Mouse (Mus musculus) kidney, embryonic 16.5 days (tissue): ENCODE data around the gene Exoc3l4. TPM values are rescaled to one million over a fixed set of nuclear protein-coding genes. Genes with fewer than 3 reads are reported as not detected.

Source experiments
- ATAC-seq: fragments of 200-750 bp; cut with Nextera tagmentation; 2 replicates; pipeline ENCODE4 v1.8.0; 2017; ENCODE audit warnings: moderate TSS enrichment; ENCODE audit not compliant: low FRiP score, low TSS enrichment
- H3K27ac ChIP-seq: fragments of 300-500 bp; sonication (generic); 2 replicates; pipeline ENCODE4 v1.5.1; 2014; ENCODE audit warnings: low read length
- H3K27me3 ChIP-seq: fragments of 300-500 bp; sonication (generic); 2 replicates; pipeline ENCODE4 v1.6.1; 2014; ENCODE audit warnings: low read length, control low read depth, mixed read lengths; ENCODE audit not compliant: insufficient read depth
- H3K36me3 ChIP-seq: fragments of 300-500 bp; sonication (generic); 2 replicates; pipeline ENCODE4 v1.6.1; 2014; ENCODE audit warnings: low read length, control low read depth, mixed read lengths; ENCODE audit not compliant: insufficient read depth
- H3K4me1 ChIP-seq: fragments of 300-500 bp; sonication (generic); 2 replicates; pipeline ENCODE4 v1.6.1; 2014; ENCODE audit warnings: low read length, control low read depth, mixed read lengths; ENCODE audit not compliant: insufficient read depth
- H3K4me2 ChIP-seq: fragments of 300-500 bp; sonication (generic); replicated peaks from 2 replicates; pipeline ENCODE4 v1.6.1; 2014; ENCODE audit warnings: low read depth, low read length
- H3K4me3 ChIP-seq: fragments of 300-500 bp; sonication (generic); 2 replicates; pipeline ENCODE4 v1.5.1; 2014; ENCODE audit warnings: mild to moderate bottlenecking, low read length
- H3K9ac ChIP-seq: fragments of 300-500 bp; sonication (generic); replicated peaks from 2 replicates; pipeline ENCODE4 v1.6.1; 2014; ENCODE audit warnings: low read length
- H3K9me3 ChIP-seq: fragments of 300-500 bp; sonication (generic); 2 replicates; pipeline ENCODE4 v1.6.1; 2016; ENCODE audit warnings: low read length, control low read depth
- WGBS: fragments of 180-500 bp; shearing (Covaris S2); extraction: QIAGEN DNeasy Blood & Tissue Kit; methylation state at CpG from one replicate; pipeline ENCODE4 v1.1.7; 2014; 5-methylcytosine and 5-hydroxymethylcytosine counted together
- polyA plus RNA-seq: library from polyadenylated mRNA; unstranded; fragments of >200 nt; fragmentation: Nextera tagmentation; extraction: Ambion mirVana; gene quantifications from 2 replicates; pipeline ENCODE4 v1.2.1, GENCODE M21; 2015

Gene Exoc3l4
- polyA plus RNA-seq, 1 experiment from 2014 or later, result 19.9 TPM

DNA sequence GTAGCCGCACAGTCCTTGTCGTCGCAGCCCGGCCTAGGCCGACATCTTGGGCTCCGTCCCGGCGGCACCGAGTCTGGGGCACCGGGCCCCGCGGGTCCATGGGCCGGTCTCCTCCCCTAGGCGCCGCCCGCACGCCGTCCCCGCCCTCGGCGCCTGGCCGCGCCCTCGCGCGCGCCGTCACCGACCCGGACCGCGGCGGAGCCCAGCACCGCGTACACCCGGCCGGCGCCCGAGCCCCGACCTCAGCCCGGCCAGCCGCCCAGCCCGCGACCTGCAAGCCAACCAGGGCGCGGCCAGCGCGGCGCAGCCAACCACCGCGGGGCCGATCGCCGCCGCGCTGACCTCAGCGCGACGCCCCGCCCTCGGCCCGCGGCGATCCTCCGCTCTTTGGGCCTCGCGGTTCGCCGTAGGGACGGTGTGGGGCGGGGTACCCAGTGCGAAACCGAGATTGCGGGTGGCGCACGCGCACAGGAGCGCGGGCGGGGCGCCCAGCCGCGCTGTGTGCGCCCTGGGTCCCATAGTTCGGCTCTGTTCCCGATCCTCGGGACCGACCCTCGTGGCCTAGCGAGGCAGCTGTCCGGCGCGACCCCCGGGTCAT, 39.3 kb upstream of the Exoc3l4 start, which contains the start of gene Cdc42bpb:
Gene Cdc42bpb, minus strand, starts transcription at position 343 of the 598 bp plus-strand sequence.
- no peaks in the 10 kb centered on the region for H3K9me3 ChIP-seq
- WGBS, result 0% methylated on average over 45 of the region's 94 CpGs
- ATAC-seq, result peak; percentile 92

DNA sequence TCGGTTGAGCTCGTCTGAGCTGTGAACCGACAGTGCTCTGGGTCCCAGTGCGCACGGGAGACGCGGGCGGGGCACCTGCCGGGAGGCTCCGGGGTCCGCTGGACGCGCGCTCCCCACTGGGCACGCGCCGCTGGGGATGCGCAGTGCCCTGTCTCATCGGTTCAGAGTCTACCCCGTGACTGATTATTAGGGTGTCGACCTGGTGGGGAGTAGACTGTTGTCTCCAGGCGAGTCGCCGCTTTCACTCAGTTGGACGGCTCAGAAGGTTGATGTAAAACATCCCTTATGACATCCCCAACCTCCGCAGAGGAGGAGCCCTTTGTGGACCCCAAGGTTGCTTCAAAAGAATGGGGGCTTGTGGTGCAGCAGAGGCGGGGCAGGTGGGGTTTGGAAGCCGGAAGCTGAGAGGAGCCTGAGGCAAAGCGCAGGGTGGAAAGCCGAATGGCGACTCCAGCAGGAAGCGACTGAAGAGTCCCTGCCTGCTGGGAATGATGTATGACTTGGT, 38.8 kb upstream of the Exoc3l4 start:
- H3K4me2 ChIP-seq, result peak overlapping the region; percentile 65
- H3K27ac ChIP-seq, result peak overlapping the region; percentile 96
- ATAC-seq, result peak; percentile 71
- WGBS, result under 1% methylated on average over 32 of the region's 32 CpGs
- H3K27me3 ChIP-seq, result no peaks in the 10 kb centered on the region
- H3K9ac ChIP-seq, result peak overlapping the region; percentile 97
- H3K4me3 ChIP-seq, result peak overlapping the region; percentile 96
- H3K4me1 ChIP-seq, result peaks cover 47% of the 10 kb centered on the region
- no peaks in the 10 kb centered on the region for H3K9me3 ChIP-seq
- no peaks in the 10 kb centered on the region for H3K36me3 ChIP-seq

More for the DNA sequence above, 39.3 kb upstream of the Exoc3l4 start, which contains the start of gene Cdc42bpb:
- H3K36me3 ChIP-seq, result no peaks in the 10 kb centered on the region
- peak within 1 kb of the TSS; percentile 96 for H3K4me3 ChIP-seq
- peak within 1 kb of the TSS; percentile 96 for H3K27ac ChIP-seq
- H3K27me3 ChIP-seq, result no peaks in the 10 kb centered on the region
- H3K4me1 ChIP-seq, result peaks cover 49% of the 10 kb centered on the region
- H3K9ac ChIP-seq, result peak within 1 kb of the TSS; percentile 97
- peak within 1 kb of the TSS; percentile 65 for H3K4me2 ChIP-seq

DNA sequence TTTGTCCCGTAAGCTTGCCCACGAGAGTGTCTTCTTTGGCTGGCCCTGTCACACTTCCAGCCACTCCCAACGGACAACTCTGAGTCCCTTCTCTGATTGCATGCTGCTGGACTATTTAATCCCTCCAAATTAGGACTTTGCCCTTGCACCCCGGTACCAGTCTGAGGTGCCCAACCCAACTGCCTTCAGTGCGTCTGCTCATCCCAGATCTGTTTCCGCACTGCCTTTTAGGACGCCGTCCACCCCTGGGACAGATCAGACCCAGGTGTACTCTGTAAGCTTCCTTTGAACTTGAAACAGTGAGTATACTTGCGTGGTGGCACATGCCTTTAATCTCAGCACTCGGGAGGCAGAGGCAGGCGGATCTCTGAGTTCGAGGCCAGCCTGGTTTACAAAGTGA, 38.0 kb upstream of the Exoc3l4 start:
- H3K9me3 ChIP-seq, result no peaks in the 10 kb centered on the region
- WGBS, result 76% methylated on average over 12 of the region's 12 CpGs
- H3K4me3 ChIP-seq, result peak overlapping the region; percentile 96
- H3K27ac ChIP-seq, result peak overlapping the region; percentile 96; the same call in 1 of the 2 replicates
- H3K9ac ChIP-seq, result peak overlapping the region; percentile 97
- no peaks in the 10 kb centered on the region for H3K27me3 ChIP-seq
- no peaks in the 10 kb centered on the region for H3K36me3 ChIP-seq
- H3K4me1 ChIP-seq, result peaks cover 40% of the 10 kb centered on the region
- peak overlapping the region; percentile 65 for H3K4me2 ChIP-seq
- no peak for ATAC-seq

DNA sequence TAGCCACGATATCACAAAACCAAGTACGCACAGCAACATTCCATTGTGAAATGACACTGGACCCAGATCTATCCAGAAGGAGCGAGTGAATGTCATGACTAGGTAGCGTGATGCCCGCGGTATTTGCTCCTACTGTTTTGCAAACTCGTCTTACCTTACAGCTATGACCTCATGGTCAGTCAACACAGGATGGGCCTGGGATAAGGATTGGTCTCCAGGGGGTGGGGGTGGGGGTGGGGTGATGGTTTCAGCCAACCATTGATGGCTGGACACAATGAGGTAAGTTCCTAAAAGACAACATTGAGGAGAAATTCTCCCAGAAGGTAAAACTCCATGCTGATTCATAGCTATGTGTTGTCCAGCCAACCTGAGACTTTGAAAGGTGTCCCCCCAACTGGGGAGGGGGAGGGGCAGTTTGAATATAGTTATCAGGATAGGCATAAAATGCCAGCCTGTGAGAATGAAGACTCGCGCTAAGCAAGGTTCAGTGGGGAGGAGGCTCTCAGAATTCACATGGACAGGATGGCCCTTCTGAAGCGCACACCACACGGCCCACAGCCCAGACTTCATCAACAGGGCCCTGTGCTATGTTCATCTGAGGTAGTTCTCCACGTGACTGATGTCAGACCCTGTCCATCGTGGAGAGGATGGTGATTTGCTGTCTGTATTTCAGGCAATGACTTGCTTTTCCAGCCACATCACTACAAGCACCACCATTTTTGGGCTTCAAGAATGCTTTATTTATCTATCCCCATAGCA, 30.8 kb upstream of the Exoc3l4 start:
- no peak overlapping the region for H3K4me3 ChIP-seq
- H3K4me1 ChIP-seq, result peaks cover 17% of the 10 kb centered on the region
- no peak overlapping the region for H3K9ac ChIP-seq
- H3K27me3 ChIP-seq, result no peaks in the 10 kb centered on the region
- no peaks in the 10 kb centered on the region for H3K36me3 ChIP-seq
- H3K27ac ChIP-seq, result peak overlapping the region; percentile 63
- H3K4me2 ChIP-seq, result no peak overlapping the region
- 82% methylated on average over 13 of the region's 13 CpGs for WGBS
- no peaks in the 10 kb centered on the region for H3K9me3 ChIP-seq
- ATAC-seq, result peak; percentile 46

DNA sequence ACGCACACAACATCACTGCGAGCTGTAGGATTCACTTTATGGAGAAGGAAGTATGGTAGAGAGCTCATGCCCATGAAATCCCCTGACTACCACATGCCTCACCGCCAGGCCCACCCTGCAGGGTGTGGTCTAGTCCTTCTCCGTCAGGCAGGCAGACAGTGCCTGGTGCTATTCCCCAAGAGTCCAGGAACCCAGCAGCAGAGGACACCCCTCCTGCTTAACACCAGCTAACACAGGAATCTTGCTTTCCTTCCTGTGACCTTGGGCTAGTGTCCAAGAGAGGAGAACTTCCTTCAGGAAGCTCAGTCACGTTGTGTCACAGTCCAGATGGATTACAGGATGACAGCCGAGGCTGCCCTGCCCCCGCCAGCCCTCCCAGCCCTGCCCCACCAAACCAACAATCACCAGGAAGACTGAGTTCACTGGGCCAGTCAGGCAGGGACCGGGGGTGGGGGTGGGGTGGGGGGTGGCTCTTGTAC, 30.1 kb upstream of the Exoc3l4 start:
- peak; percentile 95 for ATAC-seq

DNA sequence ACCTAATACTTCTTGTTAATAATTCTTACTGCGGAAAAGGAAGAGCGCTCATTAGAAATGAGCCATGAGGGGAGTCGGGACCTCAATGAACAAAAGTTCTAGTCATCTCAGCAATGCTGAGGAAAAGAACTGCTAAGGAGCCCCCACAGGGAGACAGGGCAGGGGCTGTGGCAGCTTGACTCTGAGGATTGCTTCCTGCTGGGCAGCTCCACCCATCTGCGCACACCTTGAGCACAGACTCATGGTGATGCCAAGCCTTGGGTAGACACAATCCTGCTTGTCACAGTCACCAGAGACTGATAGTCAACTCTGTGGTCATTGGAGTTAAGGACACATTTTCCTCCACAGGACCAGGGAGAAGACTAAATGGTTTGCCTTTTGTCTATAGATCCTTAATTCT, 29.7 kb upstream of the Exoc3l4 start:
- WGBS, result 66% methylated on average over 4 of the region's 4 CpGs
- Histone ChIP-seq H3K27ac (peak overlapping the region; percentile 69; the same call in 1 of the 2 replicates), H3K4me2 (no peak overlapping the region), H3K9me3 (no peaks in the 10 kb centered on the region), H3K27me3 (no peaks in the 10 kb centered on the region), H3K4me1 (peaks cover 10% of the 10 kb centered on the region), H3K9ac (no peak overlapping the region), H3K4me3 (no peak overlapping the region), H3K36me3 (no peaks in the 10 kb centered on the region)
- ATAC-seq, result peak; percentile 32; the same call in 1 of the 2 replicates

More for the DNA sequence above, 30.1 kb upstream of the Exoc3l4 start:
- H3K27ac ChIP-seq, result peak overlapping the region; percentile 63; the same call in 1 of the 2 replicates
- no peaks in the 10 kb centered on the region for H3K27me3 ChIP-seq
- 33% methylated on average over 8 of the region's 8 CpGs for WGBS
- H3K9me3 ChIP-seq, result no peaks in the 10 kb centered on the region
- peaks cover 13% of the 10 kb centered on the region for H3K4me1 ChIP-seq
- peak overlapping the region; percentile 12; the same call in 1 of the 2 replicates for H3K9ac ChIP-seq
- no peaks in the 10 kb centered on the region for H3K36me3 ChIP-seq
- H3K4me3 ChIP-seq, result no peak overlapping the region
- no peak overlapping the region for H3K4me2 ChIP-seq

DNA sequence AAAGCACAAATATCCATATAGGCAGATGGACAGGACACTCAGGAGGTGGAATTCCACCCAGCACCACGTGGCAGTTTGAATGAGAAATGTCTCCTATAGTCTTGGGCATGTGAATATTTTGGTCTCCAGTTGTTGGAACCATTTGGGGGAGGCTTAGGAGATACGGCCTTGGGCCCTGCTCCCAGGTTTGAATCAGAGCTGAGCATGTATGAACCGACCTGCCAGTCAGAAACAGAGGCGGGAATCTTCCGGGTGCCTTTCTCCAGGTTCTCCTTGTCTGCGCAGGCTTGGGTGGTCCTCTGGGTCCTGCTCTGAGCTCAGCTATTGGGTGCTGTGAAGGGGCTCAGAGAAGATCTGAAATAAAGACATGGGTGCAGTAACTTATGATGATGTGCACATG, 22.8 kb upstream of the Exoc3l4 start:
- no peaks in the 10 kb centered on the region for H3K9me3 ChIP-seq
- ATAC-seq, result no peak
- no peaks in the 10 kb centered on the region for H3K27me3 ChIP-seq
- no peak overlapping the region for H3K4me3 ChIP-seq
- H3K4me1 ChIP-seq, result no peaks in the 10 kb centered on the region
- no peak overlapping the region for H3K4me2 ChIP-seq
- WGBS, result 87% methylated on average over 6 of the region's 6 CpGs
- H3K9ac ChIP-seq, result no peak overlapping the region
- no peak overlapping the region for H3K27ac ChIP-seq
- no peaks in the 10 kb centered on the region for H3K36me3 ChIP-seq

DNA sequence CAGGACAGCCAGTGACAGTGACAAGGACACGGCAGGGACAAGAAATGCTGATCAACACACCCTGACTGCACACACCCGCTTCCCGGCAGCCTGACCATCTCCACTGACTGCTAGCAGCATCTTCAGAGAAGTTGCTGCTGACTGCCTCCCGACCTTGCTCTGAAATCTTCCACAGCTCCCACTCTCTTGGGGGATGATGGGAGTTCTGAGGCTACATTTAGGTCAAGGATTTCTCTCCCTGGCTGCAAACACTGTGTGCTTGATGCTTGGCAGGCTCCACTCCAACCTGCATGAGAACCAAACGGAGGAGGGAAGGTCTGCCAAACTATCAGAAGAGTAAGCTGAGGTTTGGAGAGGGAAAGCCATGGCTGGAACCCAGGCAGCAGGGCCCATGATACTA, 19.8 kb upstream of the Exoc3l4 start:
- Histone ChIP-seq H3K9ac (no peak overlapping the region), H3K4me1 (0 out of 2 replicates have a peak, but pooled peaks cover 5% of the 10 kb centered on the region), H3K4me2 (no peak overlapping the region), H3K4me3 (no peak overlapping the region), H3K27ac (no peak overlapping the region), H3K36me3 (no peaks in the 10 kb centered on the region), H3K9me3 (no peaks in the 10 kb centered on the region), H3K27me3 (peaks cover under 1% of the 10 kb centered on the region; the same call in 1 of the 2 replicates)
- WGBS, result 66% methylated on average over 5 of the region's 5 CpGs
- no peak for ATAC-seq

DNA sequence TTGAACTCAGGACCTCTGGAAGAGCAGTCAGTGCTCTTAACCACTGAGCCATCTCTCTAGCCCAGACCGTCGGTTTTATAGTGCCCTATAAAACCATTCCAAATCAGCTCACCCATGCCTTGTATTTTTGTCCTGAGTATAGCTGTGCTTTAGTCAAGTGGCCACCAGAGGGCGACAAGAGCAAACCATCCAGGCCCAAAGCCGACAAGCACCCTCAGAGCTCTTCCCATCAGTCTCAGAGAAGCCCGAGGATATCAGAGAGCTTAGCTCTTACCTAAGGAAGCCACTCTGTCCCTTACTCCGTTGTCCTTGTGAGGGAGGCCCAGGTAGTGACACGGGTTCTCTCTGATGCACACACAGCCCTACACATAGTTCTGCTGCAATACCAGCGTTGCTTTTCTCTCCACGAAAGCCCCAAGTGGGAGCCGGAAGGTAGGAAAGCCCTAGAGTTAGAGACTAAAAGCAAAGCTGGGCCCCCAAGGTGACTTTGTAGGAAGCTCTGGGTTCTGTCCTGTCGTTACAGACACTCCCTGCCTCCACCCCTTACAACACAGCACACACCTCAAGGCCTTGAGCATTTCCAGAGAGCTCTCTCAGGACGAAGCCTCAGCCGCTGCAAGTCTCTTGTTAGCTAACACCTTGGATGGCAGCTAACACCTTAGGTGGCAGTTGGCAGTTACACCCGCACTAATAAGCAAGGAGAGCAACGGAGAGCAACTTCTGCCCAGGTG, 15.2 kb upstream of the Exoc3l4 start:
- ATAC-seq, result peak; percentile 52
- H3K27me3 ChIP-seq, result peaks cover 13% of the 10 kb centered on the region; the same call in 1 of the 2 replicates
- no peaks in the 10 kb centered on the region for H3K36me3 ChIP-seq
- H3K9ac ChIP-seq, result peak overlapping the region; percentile 41; the same call in 1 of the 2 replicates
- peaks cover 8% of the 10 kb centered on the region for H3K4me1 ChIP-seq
- no peak overlapping the region for H3K4me2 ChIP-seq
- H3K4me3 ChIP-seq, result no peak overlapping the region
- H3K27ac ChIP-seq, result no peak overlapping the region
- H3K9me3 ChIP-seq, result no peaks in the 10 kb centered on the region
- WGBS, result 14% methylated on average over 15 of the region's 15 CpGs
